8 mouse cellular contexts compared by ENCODE assay signal in the genomic region with DNA sequence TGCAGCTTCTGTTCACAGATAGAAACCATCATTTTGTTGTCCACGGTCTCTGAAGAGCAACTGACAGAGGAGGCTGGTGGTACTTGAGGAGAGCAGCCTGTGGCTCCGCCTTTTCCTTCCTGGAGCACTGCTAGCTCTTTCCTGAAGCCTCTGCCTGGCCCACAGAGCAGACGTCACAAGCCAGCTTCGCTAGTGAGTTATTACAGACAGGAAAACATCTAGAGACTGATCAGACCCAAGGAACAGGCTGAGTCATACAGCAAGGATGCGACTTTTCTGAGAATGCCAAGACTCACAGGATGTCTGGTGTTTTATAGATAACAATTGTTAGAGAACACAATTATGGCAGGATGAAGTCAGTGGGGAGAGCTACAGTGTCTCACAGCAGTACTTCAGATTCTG. TPM values are rescaled to one million over a fixed set of nuclear protein-coding genes. Genes with fewer than 3 reads are reported as not detected.
DNase-seq lines count a peak whose midpoint lies in the region; ATAC-seq lines count a peak whose summit lies in the region.

A gene (minus strand): TSS at position 72 of the 402 bp plus-strand sequence.
A gene (minus strand): TSS at position 126 of the 402 bp plus-strand sequence.

- peaks cover 3% of the 10 kb centered on the region; the same call in 1 of the 2 replicates for H3K36me3 ChIP-seq in heart, embryonic 12.5 days
- H3K36me3 ChIP-seq in forebrain, embryonic 13.5 days (ENCODE audit: poor library complexity, severe bottlenecking): no peaks in the 10 kb centered on the region

- H3K27me3 ChIP-seq in heart, embryonic 12.5 days (replicated peaks): no peaks in the 10 kb centered on the region
- no peaks in the 10 kb centered on the region for H3K27me3 ChIP-seq in forebrain, embryonic 13.5 days

- H3K4me3 ChIP-seq in heart, embryonic 12.5 days: no peak within 1 kb of the TSS
- no peak within 1 kb of the TSS for H3K4me3 ChIP-seq in forebrain, embryonic 13.5 days

- ATAC-seq in heart, embryonic 12.5 days (ENCODE audit: insufficient number of reproducible peaks, low FRiP score): peak; percentile 92
- ATAC-seq in forebrain, embryonic 13.5 days: no peak

- no peak within 1 kb of the TSS for H3K9ac ChIP-seq in heart, embryonic 12.5 days
- no peak within 1 kb of the TSS for H3K9ac ChIP-seq in forebrain, embryonic 13.5 days

- no peaks in the 10 kb centered on the region for H3K4me1 ChIP-seq in heart, embryonic 12.5 days (replicated peaks)
- no peaks in the 10 kb centered on the region for H3K4me1 ChIP-seq in forebrain, embryonic 13.5 days

- H3K4me2 ChIP-seq in heart, embryonic 12.5 days: no peak within 1 kb of the TSS
- no peak within 1 kb of the TSS for H3K4me2 ChIP-seq in forebrain, embryonic 13.5 days

- peaks cover 20% of the 10 kb centered on the region for H3K9me3 ChIP-seq in heart, embryonic 12.5 days (replicated peaks)
- H3K9me3 ChIP-seq in forebrain, embryonic 13.5 days (replicated peaks): peaks cover 21% of the 10 kb centered on the region

- peak within 1 kb of the TSS; percentile 21; the same call in 1 of the 2 replicates for H3K27ac ChIP-seq in heart, embryonic 12.5 days (ENCODE audit: poor library complexity, severe bottlenecking)
- no peak within 1 kb of the TSS for H3K27ac ChIP-seq in forebrain, embryonic 13.5 days

- intact Hi-C loops in left cerebral cortex, postnatal 4 days (cut with DNase I): no loop called here

- DNase-seq in 416B (ENCODE audit: low read depth): peak; percentile 99
- DNase-seq in adrenal gland, adult 8-10 months: peak; percentile 55
- DNase-seq in kidney, postnatal 4 days: peak; percentile 26 to 45
- DNase-seq in naive thymus-derived CD4-positive, alpha-beta T cell, adult 2 months (ENCODE audit: low read depth): peak; percentile 70
- no peak for DNase-seq in left cerebral cortex, postnatal 4 days
- no peak for DNase-seq in right cerebral cortex, postnatal 36 days (ENCODE audit: low spot score in 2 of 2)

- 41% methylated on average over 5 of the region's 5 CpGs for WGBS in heart, embryonic 12.5 days
- WGBS in forebrain, embryonic 13.5 days: 65% methylated on average over 5 of the region's 5 CpGs

RNA-seq across cellular contexts. Expression of the first gene that starts in this region (rescaled TPM):
- under 1 TPM in 1 of 4 experiments, not detected in 3; 0.23 TPM for total RNA-seq in adrenal gland, adult 8-10 months (2022)
- polyA plus RNA-seq in heart, embryonic 12.5 days (2016; fragmentation: Nextera tagmentation; extraction: Ambion mirVana): 2.2 and 4.6 TPM in 2 replicates
- 1 to 10 TPM; 1.2 to 2.5 TPM for total RNA-seq in left cerebral cortex, postnatal 4 days (2021)
- polyA plus RNA-seq in forebrain, embryonic 13.5 days (2015; fragmentation: Nextera tagmentation; extraction: Ambion mirVana): not detected in 2 replicates

RNA-seq across cellular contexts. Expression of the second gene that starts in this region (rescaled TPM):
- total RNA-seq in adrenal gland, adult 8-10 months (2022): 10 to 100 TPM; 31.1 to 39.1 (median 36.6) TPM
- polyA plus RNA-seq in heart, embryonic 12.5 days (2016; fragmentation: Nextera tagmentation; extraction: Ambion mirVana): 74.9 and 87.4 TPM in 2 replicates
- total RNA-seq in left cerebral cortex, postnatal 4 days (2021): 10 to 100 TPM; 14.8 to 16.7 TPM
- 12.4 and 12.5 TPM in 2 replicates for polyA plus RNA-seq in forebrain, embryonic 13.5 days (2015; fragmentation: Nextera tagmentation; extraction: Ambion mirVana)

Comparison
In these comparisons a context has a peak if more than half of its experiments do, and no peak if none do; other contexts are left out.
1. DNase-seq: peak in 416B (single experiment), adrenal gland, adult 8-10 months (single experiment), kidney, postnatal 4 days (2 of 2) and naive thymus-derived CD4-positive, alpha-beta T cell, adult 2 months (single experiment); none in left cerebral cortex, postnatal 4 days (single experiment) and right cerebral cortex, postnatal 36 days (0 of 2).